Mouse (Mus musculus) neural tube, embryonic 12.5 days (tissue): Measurements from ENCODE around the gene 1700022I11Rik. TPM values are rescaled to one million over a fixed set of nuclear protein-coding genes. Genes with fewer than 3 reads are reported as not detected.

Experiments used
- ATAC-seq: fragments of 200-750 bp; cut with Nextera tagmentation; 2 replicates; pipeline ENCODE4 v1.8.0; 2017; ENCODE audit warnings: low read depth, mild to moderate bottlenecking, moderate TSS enrichment, moderate library complexity; ENCODE audit not compliant: low FRiP score
- H3K27ac ChIP-seq: fragments of 300-500 bp; sonication (generic); 2 replicates; pipeline ENCODE4 v1.5.1; 2016
- H3K27me3 ChIP-seq: fragments of 300-500 bp; sonication (generic); replicated peaks from 2 replicates; pipeline ENCODE4 v1.6.1; 2016; ENCODE audit warnings: mild to moderate bottlenecking
- H3K36me3 ChIP-seq: fragments of 300-500 bp; sonication (generic); 2 replicates; pipeline ENCODE4 v1.6.1; 2016; ENCODE audit warnings: mild to moderate bottlenecking
- H3K4me1 ChIP-seq: fragments of 300-500 bp; sonication (generic); 2 replicates; pipeline ENCODE4 v1.6.1; 2016
- H3K4me2 ChIP-seq: fragments of 300-500 bp; sonication (generic); replicated peaks from 2 replicates; pipeline ENCODE4 v1.6.1; 2016; ENCODE audit warnings: mild to moderate bottlenecking
- H3K4me3 ChIP-seq: fragments of 300-500 bp; sonication (generic); 2 replicates; pipeline ENCODE4 v1.5.1; 2016
- H3K9ac ChIP-seq: fragments of 300-500 bp; sonication (generic); 2 replicates; pipeline ENCODE4 v1.6.1; 2016; ENCODE audit warnings: mild to moderate bottlenecking
- H3K9me3 ChIP-seq: fragments of 300-500 bp; sonication (generic); 2 replicates; pipeline ENCODE4 v1.6.1; 2016; ENCODE audit warnings: mild to moderate bottlenecking
- WGBS: fragments of 180-500 bp; shearing (Covaris S2); methylation state at CpG from one replicate; pipeline ENCODE4 v1.1.7; 2016; 5-methylcytosine and 5-hydroxymethylcytosine counted together
- polyA plus RNA-seq: library from polyadenylated mRNA; unstranded; fragments of >200 nt; fragmentation: Nextera tagmentation; extraction: Ambion mirVana; gene quantifications from 2 replicates; pipeline ENCODE4 v1.2.1, GENCODE M21; 2016

Gene 1700022I11Rik
- polyA plus RNA-seq, result 0.46 and 0.93 TPM in 2 replicates

GRCm38 (mm10) chr4:42969304-42969703 lies at the start of gene 1700022I11Rik:
Gene 1700022I11Rik, plus strand, starts transcription at chr4:42969604.
- no peak within 1 kb of the TSS for H3K4me3 ChIP-seq

DNA sequence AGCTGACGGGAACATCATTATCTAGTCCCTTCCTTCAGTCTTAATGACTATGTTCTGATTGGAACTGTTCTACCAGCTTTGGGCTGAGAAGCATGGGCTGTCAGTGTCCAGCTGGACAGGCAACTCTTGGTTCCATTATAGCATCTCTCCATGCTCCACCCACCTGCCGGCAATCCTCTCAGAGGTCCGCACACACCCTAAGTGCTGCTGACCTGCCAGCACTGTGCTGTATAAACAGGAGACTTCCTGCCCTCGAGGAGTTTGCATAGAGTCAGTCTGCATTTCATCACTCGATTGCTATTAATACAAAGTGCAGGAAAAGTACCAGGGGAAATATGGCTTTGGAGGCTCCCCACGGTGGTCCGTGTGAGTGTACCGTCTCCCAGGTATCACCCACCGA lies 48.7 kb upstream of the 1700022I11Rik start:
- peaks cover 8% of the 10 kb centered on the region for H3K4me1 ChIP-seq
- no peak overlapping the region for H3K27ac ChIP-seq
- no peak overlapping the region for H3K4me2 ChIP-seq
- no peaks in the 10 kb centered on the region for H3K9me3 ChIP-seq
- ATAC-seq, result no peak
- H3K27me3 ChIP-seq, result peaks cover 25% of the 10 kb centered on the region
- H3K4me3 ChIP-seq, result no peak overlapping the region
- WGBS, result 86% methylated on average over 9 of the region's 9 CpGs
- no peaks in the 10 kb centered on the region for H3K36me3 ChIP-seq
- H3K9ac ChIP-seq, result no peak overlapping the region

More at GRCm38 (mm10) chr4:42969304-42969703, at the start of gene 1700022I11Rik:
- Histone ChIP-seq H3K9ac (no peak within 1 kb of the TSS), H3K36me3 (no peaks in the 10 kb centered on the region), H3K4me1 (no peaks in the 10 kb centered on the region; the same call in 1 of the 2 replicates), H3K9me3 (no peaks in the 10 kb centered on the region), H3K4me2 (no peak within 1 kb of the TSS), H3K27me3 (no peaks in the 10 kb centered on the region), H3K27ac (no peak within 1 kb of the TSS)
- no peak for ATAC-seq
- 93% methylated on average over 4 of the region's 4 CpGs for WGBS

- Histone ChIP-seq H3K36me3 (no peaks in the 10 kb centered on the region), H3K4me2 (no peak overlapping the region), H3K4me3 (no peak overlapping the region), H3K27ac (no peak overlapping the region), H3K9ac (no peak overlapping the region), H3K9me3 (no peaks in the 10 kb centered on the region), H3K27me3 (peaks cover 19% of the 10 kb centered on the region), H3K4me1 (peaks cover 8% of the 10 kb centered on the region)
- WGBS, result 81% methylated on average over 2 of the region's 2 CpGs
- no peak for ATAC-seq
These were observed 47.9 kb upstream of the 1700022I11Rik start for GRCm38 (mm10) chr4:42921536-42921935.

DNA sequence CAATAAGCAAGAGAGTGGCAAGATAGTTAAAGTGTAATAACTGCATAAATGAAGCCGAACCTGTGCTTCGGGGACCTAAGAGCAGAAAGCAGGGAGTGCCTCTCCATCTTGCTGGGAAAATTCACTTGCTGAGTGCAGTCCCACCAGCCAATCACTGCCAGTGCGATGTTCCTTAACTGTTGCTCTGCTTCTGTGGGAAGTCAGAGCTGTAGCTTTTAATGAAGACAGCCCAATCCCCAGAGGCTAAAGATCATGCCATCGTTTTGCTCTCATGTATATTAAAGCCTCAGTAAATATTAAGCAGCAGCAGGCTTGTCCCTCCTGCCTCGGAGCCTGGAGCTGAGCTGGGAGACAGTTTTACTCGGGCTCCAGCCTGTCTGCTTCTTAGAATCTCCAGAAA lies 47.3 kb upstream of the 1700022I11Rik start:
- Histone ChIP-seq H3K27ac (no peak overlapping the region), H3K4me1 (peaks cover 8% of the 10 kb centered on the region), H3K36me3 (no peaks in the 10 kb centered on the region), H3K9me3 (no peaks in the 10 kb centered on the region), H3K9ac (no peak overlapping the region), H3K4me3 (no peak overlapping the region), H3K4me2 (no peak overlapping the region), H3K27me3 (peaks cover 16% of the 10 kb centered on the region)
- ATAC-seq, result no peak
- 69% methylated on average over 6 of the region's 6 CpGs for WGBS

- WGBS, result 90% methylated on average over 8 of the region's 8 CpGs
- Histone ChIP-seq H3K36me3 (no peaks in the 10 kb centered on the region), H3K4me2 (no peak overlapping the region), H3K4me3 (no peak overlapping the region), H3K27me3 (peaks cover 13% of the 10 kb centered on the region), H3K9me3 (no peaks in the 10 kb centered on the region), H3K27ac (no peak overlapping the region), H3K9ac (no peak overlapping the region), H3K4me1 (peaks cover 5% of the 10 kb centered on the region)
- ATAC-seq, result no peak
These were observed 46.9 kb upstream of the 1700022I11Rik start for GRCm38 (mm10) chr4:42922461-42922860.

DNA sequence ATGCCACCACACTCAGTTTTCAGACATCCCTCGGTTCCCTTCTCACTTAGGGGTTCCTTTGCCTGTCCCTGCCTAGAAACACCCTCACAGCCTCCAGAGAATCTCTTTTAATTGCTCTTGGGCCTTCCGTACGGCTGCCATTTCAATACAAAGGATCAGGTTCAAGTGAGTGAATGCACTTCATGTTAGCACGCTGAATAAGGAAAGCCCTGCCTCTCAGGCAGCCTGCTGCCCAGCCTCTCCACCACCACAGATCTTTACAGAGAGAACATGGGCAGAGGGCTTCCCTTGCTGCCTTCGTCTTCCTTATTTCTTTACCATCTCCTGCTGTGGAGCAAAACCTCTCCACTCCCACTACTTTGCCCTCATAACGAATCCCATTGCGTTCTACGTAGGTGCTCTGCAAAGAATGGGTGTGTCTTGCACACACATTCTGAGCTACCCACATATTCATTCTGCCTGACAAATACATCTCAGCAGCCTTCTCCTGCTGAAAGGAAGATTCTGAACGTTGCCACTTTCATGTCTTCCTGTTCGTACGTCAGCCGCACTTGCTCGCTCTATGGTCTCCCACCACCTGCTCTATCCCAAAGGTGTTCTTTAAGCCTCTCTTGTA lies 45.2 kb upstream of the 1700022I11Rik start:
- Histone ChIP-seq H3K9me3 (no peaks in the 10 kb centered on the region), H3K9ac (no peak overlapping the region), H3K27ac (no peak overlapping the region), H3K4me3 (no peak overlapping the region), H3K27me3 (no peaks in the 10 kb centered on the region), H3K4me2 (no peak overlapping the region), H3K4me1 (no peaks in the 10 kb centered on the region), H3K36me3 (no peaks in the 10 kb centered on the region)
- 73% methylated on average over 13 of the region's 13 CpGs for WGBS
- no peak for ATAC-seq

DNA sequence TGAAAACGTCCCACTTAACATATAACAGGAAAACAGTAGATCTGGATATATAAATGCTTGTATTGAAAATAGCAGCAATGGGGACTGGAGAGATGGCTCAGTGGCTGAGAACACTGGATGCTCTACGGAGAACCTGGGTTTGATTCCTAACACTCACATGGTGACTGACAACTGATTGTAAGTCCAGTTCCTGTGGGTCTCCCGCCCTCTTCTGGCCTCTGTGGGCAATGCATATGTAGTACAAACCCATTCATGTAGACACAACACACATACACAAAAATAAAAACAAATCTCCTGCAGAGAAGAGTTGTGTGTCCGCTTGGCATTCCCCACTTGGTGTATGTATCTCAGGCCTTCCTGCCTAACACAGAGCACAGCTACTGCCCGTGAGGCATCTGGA lies 41.2 kb upstream of the 1700022I11Rik start:
- no peak for ATAC-seq
- Histone ChIP-seq H3K4me3 (no peak overlapping the region), H3K4me1 (no peaks in the 10 kb centered on the region), H3K4me2 (no peak overlapping the region), H3K9me3 (no peaks in the 10 kb centered on the region), H3K36me3 (no peaks in the 10 kb centered on the region), H3K9ac (no peak overlapping the region), H3K27me3 (0 out of 2 replicates have a peak, but pooled peaks cover 2% of the 10 kb centered on the region), H3K27ac (no peak overlapping the region)
- WGBS, result 81% methylated on average over 5 of the region's 5 CpGs

DNA sequence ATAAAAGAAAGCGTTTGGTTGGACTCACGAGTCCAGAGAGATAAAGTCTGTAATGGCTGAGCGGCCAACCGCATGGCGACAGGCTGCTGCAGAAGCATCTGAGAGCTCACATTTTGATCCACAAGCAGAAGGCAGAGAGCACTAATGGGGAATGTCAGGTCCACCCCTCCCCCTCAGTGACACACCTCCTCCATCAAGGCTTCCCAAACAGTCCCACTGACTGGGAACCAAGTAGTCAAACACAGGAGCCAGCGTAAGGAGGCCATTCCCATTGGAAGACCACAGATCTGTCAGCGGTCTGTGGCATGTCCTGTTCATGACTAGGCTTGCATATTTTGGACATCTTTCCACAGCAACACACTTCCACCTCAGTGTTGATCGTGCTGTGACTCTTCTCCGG lies 40.5 kb upstream of the 1700022I11Rik start:
- Histone ChIP-seq H3K9me3 (no peaks in the 10 kb centered on the region), H3K4me1 (0 out of 2 replicates have a peak, but pooled peaks cover 4% of the 10 kb centered on the region), H3K36me3 (no peaks in the 10 kb centered on the region), H3K27ac (no peak overlapping the region), H3K4me2 (no peak overlapping the region), H3K4me3 (no peak overlapping the region), H3K27me3 (0 out of 2 replicates have a peak, but pooled peaks cover 2% of the 10 kb centered on the region), H3K9ac (no peak overlapping the region)
- WGBS, result 95% methylated on average over 9 of the region's 9 CpGs
- no peak for ATAC-seq

DNA sequence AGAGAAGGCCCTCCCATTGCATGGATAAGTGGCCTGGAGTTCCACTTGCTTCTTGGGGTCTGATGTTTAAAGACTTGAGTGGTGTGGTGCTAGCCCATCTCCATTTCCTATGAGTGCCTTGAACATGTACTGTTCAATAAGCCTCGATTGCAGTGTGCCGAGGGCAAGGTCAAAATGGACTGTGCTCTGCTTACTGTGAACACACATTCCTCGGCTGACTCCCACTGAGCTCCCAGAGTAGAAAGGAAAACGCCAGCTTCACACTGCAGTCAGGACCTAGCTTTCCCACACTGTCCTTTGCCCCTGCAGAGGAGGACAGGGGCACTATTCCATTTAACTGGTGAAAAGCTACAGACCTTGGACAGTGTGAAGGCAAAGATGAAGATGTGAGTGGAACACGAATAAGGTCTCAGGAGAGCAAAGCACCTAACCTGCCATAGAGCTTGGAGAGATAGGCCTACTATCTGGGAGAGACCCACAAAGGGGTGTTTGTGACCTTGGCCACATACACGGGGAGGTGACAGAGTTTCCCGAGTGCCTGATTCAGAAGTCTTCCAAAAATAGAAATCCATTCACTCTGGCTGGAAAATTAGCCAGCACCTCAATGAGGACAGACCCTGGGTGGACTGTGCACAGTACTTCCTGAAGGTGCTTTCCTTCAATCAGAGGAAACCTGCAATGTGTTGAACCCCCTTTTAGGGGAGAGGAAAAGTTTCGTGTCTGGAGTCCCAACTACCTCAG lies 37.0 kb upstream of the 1700022I11Rik start:
- Histone ChIP-seq H3K4me1 (0 out of 2 replicates have a peak, but pooled peaks cover 4% of the 10 kb centered on the region), H3K27me3 (peaks cover 2% of the 10 kb centered on the region; the same call in 1 of the 2 replicates), H3K4me3 (no peak overlapping the region), H3K36me3 (no peaks in the 10 kb centered on the region), H3K9me3 (no peaks in the 10 kb centered on the region), H3K9ac (no peak overlapping the region), H3K4me2 (no peak overlapping the region), H3K27ac (no peak overlapping the region)
- WGBS, result 76% methylated on average over 8 of the region's 8 CpGs
- ATAC-seq, result no peak

- H3K4me3 ChIP-seq, result no peak overlapping the region
- peak overlapping the region; percentile 49 for H3K4me2 ChIP-seq
- 0 out of 2 replicates have a peak, but pooled peaks cover 4% of the 10 kb centered on the region for H3K4me1 ChIP-seq
- H3K27me3 ChIP-seq, result peaks cover 2% of the 10 kb centered on the region; the same call in 1 of the 2 replicates
- H3K9ac ChIP-seq, result 0 out of 2 replicates have a peak overlapping the region, but pooled peaks have one; percentile 21
- H3K27ac ChIP-seq, result no peak overlapping the region
- WGBS, result 8% methylated on average over 22 of the region's 22 CpGs
- no peak for ATAC-seq
- no peaks in the 10 kb centered on the region for H3K36me3 ChIP-seq
- no peaks in the 10 kb centered on the region for H3K9me3 ChIP-seq
These were observed 35.8 kb upstream of the 1700022I11Rik start for GRCm38 (mm10) chr4:42933630-42934029.

- H3K27me3 ChIP-seq, result no peaks in the 10 kb centered on the region
- no peak overlapping the region for H3K9ac ChIP-seq
- no peak overlapping the region for H3K27ac ChIP-seq
- no peaks in the 10 kb centered on the region for H3K9me3 ChIP-seq
- no peaks in the 10 kb centered on the region for H3K36me3 ChIP-seq
- no peak overlapping the region for H3K4me3 ChIP-seq
- no peak overlapping the region for H3K4me2 ChIP-seq
- no peak for ATAC-seq
- 81% methylated on average over 7 of the region's 7 CpGs for WGBS
- peaks cover 5% of the 10 kb centered on the region for H3K4me1 ChIP-seq
These were observed 28.0 kb upstream of the 1700022I11Rik start for GRCm38 (mm10) chr4:42941396-42941795.

DNA sequence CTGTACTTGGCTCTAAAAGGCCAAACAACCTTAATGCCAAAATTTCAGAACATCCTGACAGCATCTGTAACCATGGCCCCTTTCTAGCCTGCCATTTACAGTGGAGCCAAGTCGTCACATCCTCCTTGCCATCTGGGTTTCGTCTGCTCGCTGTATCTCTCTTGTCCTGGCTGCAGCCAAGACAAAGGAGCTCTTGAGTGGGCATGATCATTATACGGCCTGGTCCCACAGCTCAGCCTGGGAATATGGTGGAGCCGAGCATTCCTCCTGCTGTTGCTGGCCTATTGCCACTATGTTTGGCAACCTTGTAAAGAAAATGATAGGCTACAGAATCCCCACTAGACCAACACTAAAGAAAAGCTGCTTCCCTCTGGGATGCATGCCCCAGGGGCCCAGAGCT lies 26.1 kb upstream of the 1700022I11Rik start:
- no peak overlapping the region for H3K9ac ChIP-seq
- WGBS, result 72% methylated on average over 5 of the region's 5 CpGs
- no peak overlapping the region for H3K27ac ChIP-seq
- no peak overlapping the region for H3K4me2 ChIP-seq
- H3K27me3 ChIP-seq, result 0 out of 2 replicates have a peak, but pooled peaks cover 5% of the 10 kb centered on the region
- peaks cover 20% of the 10 kb centered on the region for H3K4me1 ChIP-seq
- no peak overlapping the region for H3K4me3 ChIP-seq
- no peaks in the 10 kb centered on the region for H3K9me3 ChIP-seq
- H3K36me3 ChIP-seq, result no peaks in the 10 kb centered on the region
- no peak for ATAC-seq
